ENCODE assay signal across 12 mouse cellular contexts in genomic region chr16:44039112-44039511, GRCm38 (mm10). TPM values are rescaled to one million over a fixed set of nuclear protein-coding genes. Genes with fewer than 3 reads are reported as not detected.
DNase-seq lines count a peak whose midpoint lies in the region; ATAC-seq and TF ChIP-seq lines count a peak whose summit lies in the region.
"Had no signal": no experiment of that assay in that cellular context is flagged by ENCODE, and none has a peak within 500 bp of the region (broad histone marks: within the 10 kb centered on the region; RNA-seq: fewer than 3 reads in every experiment).

No protein-coding gene starts in this region.

- WGBS in forebrain, embryonic 11.5 days = 87% methylated on average over 4 of the region's 4 CpGs
- 90% methylated on average over 4 of the region's 4 CpGs for WGBS in forebrain, embryonic 15.5 days
- WGBS in liver, adult 2 months = 83% methylated on average over 4 of the region's 4 CpGs

- no peaks in the 10 kb centered on the region for H3K4me1 ChIP-seq in forebrain, embryonic 11.5 days (replicated peaks; ENCODE audit: control insufficient read depth, insufficient read depth, low read length)
- H3K4me1 ChIP-seq in forebrain, embryonic 15.5 days = no peaks in the 10 kb centered on the region
- no peaks in the 10 kb centered on the region for H3K4me1 ChIP-seq in liver, adult 2 months (ENCODE audit: control insufficient read depth, insufficient read depth, low read length)
- no peaks in the 10 kb centered on the region for H3K4me1 ChIP-seq in bone marrow macrophage, adult 2 months (ENCODE audit: control insufficient read depth, insufficient read depth, low read length)
- H3K4me1 ChIP-seq: embryonic facial prominence, embryonic 15.5 days; midbrain, embryonic 15.5 days; neural tube, embryonic 13.5 days had no signal

- DNase-seq in forebrain, embryonic 11.5 days (ENCODE audit: low spot score) = peak; percentile 32
- DNase-seq in liver, adult 2 months (ENCODE audit: extremely low read depth, low read depth, low spot score) = no peak
- no peak for DNase-seq in liver
- peak; percentile 39 for DNase-seq in 416B (ENCODE audit: low read depth)
- no peak for DNase-seq in right cerebral cortex, postnatal 25 days
- DNase-seq in adrenal gland, postnatal 14 days = no peak
- DNase-seq: kidney, postnatal 14 days had no signal

- H3K27me3 ChIP-seq in forebrain, embryonic 11.5 days (ENCODE audit: control insufficient read depth, insufficient read depth, low read length) = no peaks in the 10 kb centered on the region
- H3K27me3 ChIP-seq in forebrain, embryonic 15.5 days = no peaks in the 10 kb centered on the region
- no peaks in the 10 kb centered on the region for H3K27me3 ChIP-seq in liver, adult 2 months (ENCODE audit: control insufficient read depth, insufficient read depth, low read length)
- H3K27me3 ChIP-seq: embryonic facial prominence, embryonic 15.5 days; midbrain, embryonic 15.5 days; neural tube, embryonic 13.5 days had no signal

- no peaks in the 10 kb centered on the region for H3K79me2 ChIP-seq in liver, adult 2 months (ENCODE audit: control insufficient read depth, insufficient read depth, low read length)

- no peak for TF ChIP-seq POLR2A in liver, adult 2 months (IDR thresholded peaks at IDR 0.05; ENCODE audit: extremely low read depth, insufficient read depth, low read length)
- no peak for TF ChIP-seq POLR2A in bone marrow macrophage, adult 2 months (IDR thresholded peaks at IDR 0.05; ENCODE audit: borderline replicate concordance, low read depth, low read length)

- H3K4me2 ChIP-seq in forebrain, embryonic 11.5 days (ENCODE audit: low read depth, low read length, severe bottlenecking) = no peak overlapping the region
- H3K4me2 ChIP-seq in forebrain, embryonic 15.5 days (replicated peaks) = no peak overlapping the region
- H3K4me2 ChIP-seq: embryonic facial prominence, embryonic 15.5 days; midbrain, embryonic 15.5 days; neural tube, embryonic 13.5 days had no signal

- no peaks in the 10 kb centered on the region for H3K9me3 ChIP-seq in forebrain, embryonic 11.5 days (ENCODE audit: control insufficient read depth, low read length)
- H3K9me3 ChIP-seq in forebrain, embryonic 15.5 days = no peaks in the 10 kb centered on the region
- H3K9me3 ChIP-seq: embryonic facial prominence, embryonic 15.5 days; midbrain, embryonic 15.5 days; neural tube, embryonic 13.5 days had no signal

- TF ChIP-seq CTCF in liver, adult 2 months (IDR thresholded peaks at IDR 0.05; ENCODE audit: low read depth, low read length) = peak; percentile 64
- peak; percentile 28; the same call in 1 of the 2 replicates for TF ChIP-seq CTCF in bone marrow macrophage, adult 2 months (IDR thresholded peaks at IDR 0.05; ENCODE audit: low read depth, low read length)

- H3K9ac ChIP-seq in forebrain, embryonic 11.5 days (ENCODE audit: low read length) = no peak overlapping the region
- H3K9ac ChIP-seq in forebrain, embryonic 15.5 days (replicated peaks) = no peak overlapping the region
- no peak overlapping the region for H3K9ac ChIP-seq in liver, adult 2 months (ENCODE audit: low read depth, low read length)
- H3K9ac ChIP-seq: embryonic facial prominence, embryonic 15.5 days; midbrain, embryonic 15.5 days; neural tube, embryonic 13.5 days had no signal

- no peaks in the 10 kb centered on the region for H3K36me3 ChIP-seq in forebrain, embryonic 11.5 days (ENCODE audit: control insufficient read depth, insufficient read depth, low read length)
- no peaks in the 10 kb centered on the region for H3K36me3 ChIP-seq in forebrain, embryonic 15.5 days
- peaks cover 15% of the 10 kb centered on the region for H3K36me3 ChIP-seq in liver, adult 2 months (ENCODE audit: control insufficient read depth, insufficient read depth, low read length)
- H3K36me3 ChIP-seq: embryonic facial prominence, embryonic 15.5 days; midbrain, embryonic 15.5 days; neural tube, embryonic 13.5 days had no signal

- no peak overlapping the region for H3K4me3 ChIP-seq in forebrain, embryonic 11.5 days (ENCODE audit: low read depth, low read length)
- no peak overlapping the region for H3K4me3 ChIP-seq in forebrain, embryonic 15.5 days
- no peak overlapping the region for H3K4me3 ChIP-seq in liver, adult 2 months (ENCODE audit: insufficient read depth, low read depth, low read length)
- no peak overlapping the region for H3K4me3 ChIP-seq in bone marrow macrophage, adult 2 months (ENCODE audit: insufficient read depth, low read length)
- H3K4me3 ChIP-seq: embryonic facial prominence, embryonic 15.5 days; midbrain, embryonic 15.5 days; neural tube, embryonic 13.5 days had no signal

- ATAC-seq in forebrain, embryonic 11.5 days (replicated peaks; ENCODE audit: low FRiP score) = no peak
- ATAC-seq in forebrain, embryonic 15.5 days (replicated peaks) = no peak
- ATAC-seq: midbrain, embryonic 15.5 days had no signal

- H3K27ac ChIP-seq in forebrain, embryonic 11.5 days (ENCODE audit: low read depth, low read length) = no peak overlapping the region
- no peak overlapping the region for H3K27ac ChIP-seq in forebrain, embryonic 15.5 days (replicated peaks)
- no peak overlapping the region for H3K27ac ChIP-seq in liver, adult 2 months (replicated peaks; ENCODE audit: insufficient read depth, low read depth, low read length)
- H3K27ac ChIP-seq in bone marrow macrophage, adult 2 months (ENCODE audit: insufficient read depth, low read depth, low read length) = no peak overlapping the region
- H3K27ac ChIP-seq: embryonic facial prominence, embryonic 15.5 days; midbrain, embryonic 15.5 days; neural tube, embryonic 13.5 days had no signal

RNA-seq across cellular contexts. Expression of gene Gramd1c, which starts 24.0 kb away (rescaled TPM):
- polyA plus RNA-seq in forebrain, embryonic 11.5 days (2014; fragmentation: Nextera tagmentation; extraction: Ambion mirVana) = 3.1 and 3.5 TPM in 2 replicates
- 2.1 and 4.2 TPM in 2 replicates for polyA plus RNA-seq in forebrain, embryonic 15.5 days (2015; fragmentation: Nextera tagmentation; extraction: Ambion mirVana)
- 29.9 and 48.5 TPM in 2 replicates for total RNA-seq in liver, adult 2 months (2014; rRNA removed)
- 6.1 and 6.6 TPM in 2 replicates for polyA plus RNA-seq in liver, adult 2 months (2012; rRNA removed)
- 0.39 TPM in 1 of 2 replicates, not detected in the other for polyA plus RNA-seq in bone marrow macrophage, adult 2 months (2012; ENCODE audit: insufficient read depth, insufficient read length, missing spikeins)
- total RNA-seq in adrenal gland, postnatal 14 days (2021) = 2.3 and 5.1 TPM in 2 replicates

RNA-seq across cellular contexts. Expression of gene Zdhhc23, which starts 59.5 kb away (rescaled TPM):
- polyA plus RNA-seq in forebrain, embryonic 11.5 days (2014; fragmentation: Nextera tagmentation; extraction: Ambion mirVana) = 0.49 and 0.86 TPM in 2 replicates
- 3.0 and 3.2 TPM in 2 replicates for polyA plus RNA-seq in forebrain, embryonic 15.5 days (2015; fragmentation: Nextera tagmentation; extraction: Ambion mirVana)
- 0.09 and 0.20 TPM in 2 replicates for total RNA-seq in liver, adult 2 months (2014; rRNA removed)
- 0.07 and 0.32 TPM in 2 replicates for polyA plus RNA-seq in liver, adult 2 months (2012; rRNA removed)
- 1.3 and 1.6 TPM in 2 replicates for polyA plus RNA-seq in bone marrow macrophage, adult 2 months (2012; ENCODE audit: insufficient read depth, insufficient read length, missing spikeins)
- total RNA-seq in adrenal gland, postnatal 14 days (2021) = 0.82 and 1.1 TPM in 2 replicates

Comparison
In these comparisons a context has a peak if more than half of its experiments do, and no peak if none do; other contexts are left out.
1. DNase-seq: peak in forebrain, embryonic 11.5 days (single experiment) and 416B (single experiment); none in liver, adult 2 months (single experiment), liver (single experiment), right cerebral cortex, postnatal 25 days (single experiment) and adrenal gland, postnatal 14 days (single experiment).